Comparison of ENCODE assay signal across 8 mouse cellular contexts in the genomic region with DNA sequence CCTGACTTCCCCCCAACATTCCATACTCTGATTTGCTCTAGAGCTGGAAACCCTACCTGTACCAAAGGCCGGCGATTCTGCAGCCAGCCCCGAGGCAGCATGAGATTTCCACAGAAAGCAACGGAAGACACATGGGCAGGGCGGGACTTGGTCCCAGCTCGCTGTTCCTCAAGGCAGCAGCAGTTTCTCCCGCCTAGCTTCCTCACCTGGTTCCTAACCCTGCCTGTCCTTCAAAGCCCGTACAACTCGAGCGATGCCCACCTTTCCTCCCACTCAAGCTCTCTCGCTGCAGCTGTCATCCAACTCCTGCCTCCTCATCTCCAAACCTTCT. TPM values are rescaled to one million over a fixed set of nuclear protein-coding genes. Genes with fewer than 3 reads are reported as not detected.
A peak's percentile ranks its signal among the peaks of the same experiment; 100 is the strongest.
DNase-seq lines count a peak whose midpoint lies in the region; ATAC-seq and TF ChIP-seq lines count a peak whose summit lies in the region.

No protein-coding gene starts in this region.

- TF ChIP-seq POLR2A in CH12.LX (IDR thresholded peaks at IDR 0.05; ENCODE audit: low read depth, low read length): no peak

- in situ Hi-C loops in CH12.LX (cut with MboI; ENCODE audit: low pct_ligation_motif_present, low pct_unique_long_range_greater_than_20kb, low sequenced_read_pairs): no loop called here

- no peak for TF ChIP-seq EP300 in CH12.LX (IDR thresholded peaks at IDR 0.05; ENCODE audit: low read length)

- H3K27me3 ChIP-seq in CH12.LX (replicated peaks): no peaks in the 10 kb centered on the region
- H3K27me3 ChIP-seq in forebrain, embryonic 14.5 days (replicated peaks; ENCODE audit: control insufficient read depth, insufficient read depth, low read length): no peaks in the 10 kb centered on the region
- no peaks in the 10 kb centered on the region for H3K27me3 ChIP-seq in intestine, postnatal 0 days (replicated peaks; ENCODE audit: control insufficient read depth, insufficient read depth, low read length)
- no peaks in the 10 kb centered on the region for H3K27me3 ChIP-seq in lung, embryonic 16.5 days (ENCODE audit: control insufficient read depth, insufficient read depth, low read depth, low read length)

- H3K9ac ChIP-seq in CH12.LX (ENCODE audit: insufficient read depth, low read depth): peak overlapping the region; percentile 82; the same call in 1 of the 2 replicates
- H3K9ac ChIP-seq in forebrain, embryonic 14.5 days (ENCODE audit: low read length): peak overlapping the region; percentile 96
- H3K9ac ChIP-seq in intestine, postnatal 0 days (ENCODE audit: low read depth, low read length): peak overlapping the region; percentile 97
- peak overlapping the region; percentile 90 for H3K9ac ChIP-seq in lung, embryonic 16.5 days (ENCODE audit: low read length)

- peaks cover 21 to 39% of the 10 kb centered on the region in 2 experiments for H3K36me3 ChIP-seq in CH12.LX (replicated peaks in 1 of 2; ENCODE audit: control insufficient read depth in 1 of 2, insufficient read depth in 1 of 2, low read length in 1 of 2)
- H3K36me3 ChIP-seq in forebrain, embryonic 14.5 days (ENCODE audit: control insufficient read depth, insufficient read depth, low read length): peaks cover 27% of the 10 kb centered on the region
- peaks cover 25% of the 10 kb centered on the region for H3K36me3 ChIP-seq in intestine, postnatal 0 days (ENCODE audit: control insufficient read depth, insufficient read depth)
- H3K36me3 ChIP-seq in lung, embryonic 16.5 days (ENCODE audit: control insufficient read depth, insufficient read depth, low read length): peaks cover 15% of the 10 kb centered on the region

- TF ChIP-seq CTCF in CH12.LX (conservative IDR thresholded peaks at IDR 0.05 in 1 of 2, IDR thresholded peaks at IDR 0.05 in 1 of 2; ENCODE audit: low read depth in 2 of 2, low read length in 2 of 2): no peak
- TF ChIP-seq CTCF in intestine, postnatal 0 days (IDR thresholded peaks at IDR 0.05; ENCODE audit: low read depth): no peak

- TF ChIP-seq RAD21 in CH12.LX (IDR thresholded peaks at IDR 0.05; ENCODE audit: low read depth, low read length): no peak

- H3K9me3 ChIP-seq in CH12.LX (replicated peaks; ENCODE audit: low read length): no peaks in the 10 kb centered on the region
- no peaks in the 10 kb centered on the region for H3K9me3 ChIP-seq in forebrain, embryonic 14.5 days (replicated peaks; ENCODE audit: control insufficient read depth, low read length)
- H3K9me3 ChIP-seq in intestine, postnatal 0 days (ENCODE audit: control insufficient read depth): no peaks in the 10 kb centered on the region
- H3K9me3 ChIP-seq in lung, embryonic 16.5 days (ENCODE audit: control insufficient read depth, low read length): no peaks in the 10 kb centered on the region

- no peak for ATAC-seq in forebrain, embryonic 14.5 days
- no peak for ATAC-seq in intestine, postnatal 0 days
- ATAC-seq in lung, embryonic 16.5 days (ENCODE audit: low read depth): no peak
- no peak for ATAC-seq in inflammation-experienced regulatory T-cells, adult 6 months

- H3K79me2 ChIP-seq in CH12.LX (replicated peaks; ENCODE audit: control insufficient read depth, extremely low read depth, insufficient read depth, poor library complexity, severe bottlenecking): peaks cover 20% of the 10 kb centered on the region

- DNase-seq in adrenal gland, postnatal 36 days: peak; percentile 49 to 63
- no peak for DNase-seq in adrenal gland, adult 18-20 months (ENCODE audit: low spot score in 2 of 2)
- DNase-seq in CH12.LX (ENCODE audit: extremely low read depth): no peak
- peak; percentile 20 for DNase-seq in forebrain, embryonic 14.5 days (ENCODE audit: low spot score)
- no peak for DNase-seq in retina, embryonic 14.5 days (ENCODE audit: low spot score)

- peak overlapping the region; percentile 75 for H3K4me2 ChIP-seq in CH12.LX (ENCODE audit: insufficient read depth, low read depth, poor library complexity, severe bottlenecking)
- peak overlapping the region; percentile 95 for H3K4me2 ChIP-seq in forebrain, embryonic 14.5 days (ENCODE audit: low read length)
- peak overlapping the region; percentile 96 for H3K4me2 ChIP-seq in intestine, postnatal 0 days (replicated peaks; ENCODE audit: low read depth)
- H3K4me2 ChIP-seq in lung, embryonic 16.5 days (ENCODE audit: low read depth, low read length): peak overlapping the region; percentile 90

- peak overlapping the region; percentile 70 to 92 (median 90) for H3K4me3 ChIP-seq in CH12.LX (replicated peaks in 1 of 3; ENCODE audit: low read depth in 2 of 3, low read length in 2 of 3, poor library complexity in 1 of 3)
- peak overlapping the region; percentile 97 for H3K4me3 ChIP-seq in forebrain, embryonic 14.5 days (ENCODE audit: low read depth, low read length)
- peak overlapping the region; percentile 94 for H3K4me3 ChIP-seq in intestine, postnatal 0 days (ENCODE audit: low read depth, low read length)
- H3K4me3 ChIP-seq in lung, embryonic 16.5 days (ENCODE audit: low read length): peak overlapping the region; percentile 73

- under 1% methylated on average over 11 of the region's 11 CpGs for WGBS in forebrain, embryonic 14.5 days
- WGBS in intestine, postnatal 0 days: 0% methylated on average over 11 of the region's 11 CpGs
- WGBS in lung, embryonic 16.5 days: under 1% methylated on average over 11 of the region's 11 CpGs

- dilution Hi-C loops in CH12.LX (cut with MboI; ENCODE audit: extremely low pct_ligation_motif_present, extremely low pct_unique_long_range_greater_than_20kb, low sequenced_read_pairs): no loop called here

- H3K27ac ChIP-seq in CH12.LX (ENCODE audit: insufficient read depth, low read depth): no peak overlapping the region
- H3K27ac ChIP-seq in forebrain, embryonic 14.5 days (ENCODE audit: low read depth, low read length): no peak overlapping the region
- no peak overlapping the region for H3K27ac ChIP-seq in intestine, postnatal 0 days (ENCODE audit: low read depth, low read length)
- peak overlapping the region; percentile 97 for H3K27ac ChIP-seq in lung, embryonic 16.5 days (ENCODE audit: low read length)

- H3K4me1 ChIP-seq in CH12.LX (ENCODE audit: control insufficient read depth in 1 of 2, insufficient read depth in 2 of 2): peaks cover 22 to 45% of the 10 kb centered on the region in 2 experiments
- H3K4me1 ChIP-seq in forebrain, embryonic 14.5 days (ENCODE audit: control insufficient read depth, insufficient read depth, low read length): peaks cover 22% of the 10 kb centered on the region
- H3K4me1 ChIP-seq in intestine, postnatal 0 days (replicated peaks; ENCODE audit: control insufficient read depth, insufficient read depth, low read length): 0 out of 2 replicates have a peak, but pooled peaks cover 4% of the 10 kb centered on the region
- peaks cover 35% of the 10 kb centered on the region for H3K4me1 ChIP-seq in lung, embryonic 16.5 days (replicated peaks; ENCODE audit: control insufficient read depth, insufficient read depth, low read length)

TF ChIP-seq in CH12.LX, 34 proteins besides CTCF, POLR2A, EP300 and RAD21:
- no peak for TF ChIP-seq PAX5 (IDR thresholded peaks at IDR 0.05; ENCODE audit: low read length)
- TF ChIP-seq NELFE (IDR thresholded peaks at IDR 0.05; ENCODE audit: low read depth, low read length): no peak
- TF ChIP-seq ZKSCAN1 (IDR thresholded peaks at IDR 0.05; ENCODE audit: borderline replicate concordance, low read depth, low read length): no peak
- no peak for TF ChIP-seq MEF2A (IDR thresholded peaks at IDR 0.05; ENCODE audit: borderline replicate concordance, low read depth, low read length)
- TF ChIP-seq MAX (IDR thresholded peaks at IDR 0.05; ENCODE audit: low read length): no peak
- TF ChIP-seq MYC (IDR thresholded peaks at IDR 0.05; ENCODE audit: low read depth, low read length): no peak
- TF ChIP-seq MXI1 (IDR thresholded peaks at IDR 0.05; ENCODE audit: low read depth, low read length): 0 out of 2 replicates have a peak, but pooled peaks have one; percentile 25

RNA-seq across cellular contexts. Expression of gene Srf, which starts 1.4 kb away (rescaled TPM):
- 10 to 100 TPM; 43.1 to 46.5 TPM for total RNA-seq in adrenal gland, postnatal 36 days (2021)
- 10 to 100 TPM; 40.8 to 66.6 TPM for total RNA-seq in adrenal gland, adult 18-20 months (2021)
- 38.2 and 48.1 TPM in 2 replicates for total RNA-seq in CH12.LX (2012; rRNA removed)
- total RNA-seq in CH12.LX (2014; rRNA removed): 40.8 and 54.5 TPM in 2 replicates
- 60.1 and 81.6 TPM in 2 replicates for polyA plus RNA-seq in CH12.LX (2012; ENCODE audit: insufficient read length, low read depth)
- polyA plus RNA-seq in forebrain, embryonic 14.5 days (2014; fragmentation: Nextera tagmentation; extraction: Ambion mirVana): 4.6 and 4.7 TPM in 2 replicates
- 5.1 and 5.2 TPM in 2 replicates for polyA plus RNA-seq in intestine, postnatal 0 days (2015; fragmentation: Nextera tagmentation; extraction: Ambion mirVana)
- polyA plus RNA-seq in lung, embryonic 16.5 days (2015; fragmentation: Nextera tagmentation; extraction: Ambion mirVana): 6.1 and 6.5 TPM in 2 replicates
- 10 to 100 TPM in 1 of 3 experiments, 1 to 10 TPM in 2; 4.8 to 15.7 (median 7.7) TPM for polyA plus RNA-seq in inflammation-experienced regulatory T-cells, adult 6 months (2017; shearing (Covaris generic))

RNA-seq across cellular contexts. Expression of gene Cul9, which starts 8.4 kb away (rescaled TPM):
- 10 to 100 TPM; 21.5 to 25.5 TPM for total RNA-seq in adrenal gland, postnatal 36 days (2021)
- total RNA-seq in adrenal gland, adult 18-20 months (2021): 10 to 100 TPM; 24.8 to 30.1 TPM
- total RNA-seq in CH12.LX (2012; rRNA removed) (0.08 TPM in 2 replicates), CH12.LX (2014; rRNA removed) (0.05 TPM in 1 of 2 replicates, not detected in the other)
- polyA plus RNA-seq in CH12.LX (2012; ENCODE audit: insufficient read length, low read depth): 0.27 and 0.65 TPM in 2 replicates
- polyA plus RNA-seq in forebrain, embryonic 14.5 days (2014; fragmentation: Nextera tagmentation; extraction: Ambion mirVana): 7.6 and 10.8 TPM in 2 replicates
- polyA plus RNA-seq in intestine, postnatal 0 days (2015; fragmentation: Nextera tagmentation; extraction: Ambion mirVana): 1.3 and 2.0 TPM in 2 replicates
- 4.0 and 4.1 TPM in 2 replicates for polyA plus RNA-seq in lung, embryonic 16.5 days (2015; fragmentation: Nextera tagmentation; extraction: Ambion mirVana)
- polyA plus RNA-seq in inflammation-experienced regulatory T-cells, adult 6 months (2017; shearing (Covaris generic)): 1 to 10 TPM in 2 of 3 experiments, under 1 TPM in 1; 0.78 to 7.5 (median 3.1) TPM

RNA-seq across cellular contexts. Expression of gene Dnph1, which starts 58.1 kb away (rescaled TPM):
- total RNA-seq in adrenal gland, postnatal 36 days (2021): 1 to 10 TPM; 4.2 to 6.9 TPM
- 1 to 10 TPM; 3.2 to 6.0 TPM for total RNA-seq in adrenal gland, adult 18-20 months (2021)
- total RNA-seq in CH12.LX (2012; rRNA removed): 18.5 and 19.9 TPM in 2 replicates
- 27.3 and 30.2 TPM in 2 replicates for total RNA-seq in CH12.LX (2014; rRNA removed)
- 27.2 and 28.4 TPM in 2 replicates for polyA plus RNA-seq in CH12.LX (2012; ENCODE audit: insufficient read length, low read depth)
- polyA plus RNA-seq in forebrain, embryonic 14.5 days (2014; fragmentation: Nextera tagmentation; extraction: Ambion mirVana): 33.0 and 41.6 TPM in 2 replicates
- 10.9 and 11.1 TPM in 2 replicates for polyA plus RNA-seq in intestine, postnatal 0 days (2015; fragmentation: Nextera tagmentation; extraction: Ambion mirVana)
- 33.4 and 37.2 TPM in 2 replicates for polyA plus RNA-seq in lung, embryonic 16.5 days (2015; fragmentation: Nextera tagmentation; extraction: Ambion mirVana)
- polyA plus RNA-seq in inflammation-experienced regulatory T-cells, adult 6 months (2017; shearing (Covaris generic)): 10 to 100 TPM in 1 of 3 experiments, 1 to 10 TPM in 2; 4.6 to 17.6 (median 6.8) TPM

Comparison
In these comparisons a context has a peak if more than half of its experiments do, and no peak if none do; other contexts are left out.
1. DNase-seq: peak in adrenal gland, postnatal 36 days (2 of 2) and forebrain, embryonic 14.5 days (single experiment); none in adrenal gland, adult 18-20 months (0 of 2), CH12.LX (single experiment) and retina, embryonic 14.5 days (single experiment).
2. Peak in every context shown above with its lines, with median percentiles within 50 percentile points of each other: H3K4me2 ChIP-seq, H3K4me3 ChIP-seq and H3K9ac ChIP-seq.